Comparison of ENCODE assay signal across 12 mouse cellular contexts in the genomic region with DNA sequence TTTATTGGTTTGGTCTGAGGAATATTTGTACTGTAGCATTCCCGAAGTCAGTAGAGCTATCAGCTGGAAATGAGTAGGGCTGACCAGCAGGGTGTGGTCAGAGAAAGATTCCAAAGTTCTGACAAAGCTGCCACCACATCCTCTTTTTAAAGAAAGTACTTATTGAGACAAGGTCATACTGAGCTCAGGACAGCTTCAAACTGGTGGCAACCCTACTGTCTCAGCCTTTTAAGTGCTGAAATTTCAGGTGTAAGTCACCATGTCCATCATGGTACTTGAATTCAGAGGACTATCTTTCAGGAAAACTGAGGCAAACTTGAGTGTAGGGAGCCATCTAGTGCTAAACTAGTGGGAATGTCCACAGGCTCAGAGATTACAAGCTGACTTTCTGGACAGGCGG. TPM values are rescaled to one million over a fixed set of nuclear protein-coding genes. Genes with fewer than 3 reads are reported as not detected.
A peak's percentile ranks its signal among the peaks of the same experiment; 100 is the strongest.
DNase-seq lines count a peak whose midpoint lies in the region; ATAC-seq and TF ChIP-seq lines count a peak whose summit lies in the region.
"Had no signal": no experiment of that assay in that cellular context is flagged by ENCODE, and none has a peak within 500 bp of the region (broad histone marks: within the 10 kb centered on the region; RNA-seq: fewer than 3 reads in every experiment).

No protein-coding gene starts in this region.

- no peak overlapping the region for H3K27ac ChIP-seq in layer of hippocampus, adult 2 months
- H3K27ac ChIP-seq in hindbrain, embryonic 11.5 days (ENCODE audit: low read depth, low read length), result no peak overlapping the region
- H3K27ac ChIP-seq: hindbrain, embryonic 12.5 days; midbrain, embryonic 12.5 days had no signal

- no peak overlapping the region for H3K4me3 ChIP-seq in layer of hippocampus, adult 2 months
- H3K4me3 ChIP-seq in hindbrain, embryonic 11.5 days (ENCODE audit: low read depth, low read length), result no peak overlapping the region
- H3K4me3 ChIP-seq: erythroblast, embryonic 14.5 days; hindbrain, embryonic 12.5 days; midbrain, embryonic 12.5 days had no signal

- WGBS in hindbrain, embryonic 11.5 days, result 62% methylated on average over 2 of the region's 2 CpGs

- peak; percentile 8 for DNase-seq in CD4-positive, CD25-positive, alpha-beta regulatory T cell, adult 2 months (ENCODE audit: low read depth, low spot score)
- DNase-seq in layer of hippocampus, adult 2 months (ENCODE audit: low spot score in 2 of 2), result peak in 1 of 2 experiments; percentile 21
- DNase-seq in layer of hippocampus, adult 8-10 months (ENCODE audit: low spot score in 2 of 2), result no peak
- DNase-seq in ZHBTc4 (ENCODE audit: low read depth, low spot score), result peak; percentile 51
- peak; percentile 39 for DNase-seq in lung, postnatal 36 days
- no peak for DNase-seq in cerebellum, adult 18-20 months
- no peak for DNase-seq in hindbrain, embryonic 11.5 days (ENCODE audit: low spot score)
- DNase-seq: thymus, postnatal 25 days had no signal

- no peaks in the 10 kb centered on the region for H3K36me3 ChIP-seq in hindbrain, embryonic 11.5 days (ENCODE audit: control insufficient read depth, insufficient read depth, low read length)
- H3K36me3 ChIP-seq: hindbrain, embryonic 12.5 days; midbrain, embryonic 12.5 days had no signal

- ATAC-seq in CD4-positive, CD25-positive, alpha-beta regulatory T cell, adult 4 months, result no peak
- ATAC-seq in hindbrain, embryonic 11.5 days (ENCODE audit: low FRiP score), result no peak

- H3K27me3 ChIP-seq in hindbrain, embryonic 11.5 days (ENCODE audit: control insufficient read depth, insufficient read depth, low read length), result no peaks in the 10 kb centered on the region
- H3K27me3 ChIP-seq: hindbrain, embryonic 12.5 days; midbrain, embryonic 12.5 days had no signal

- peak; percentile 76 for TF ChIP-seq CTCF in layer of hippocampus, adult 2 months (conservative IDR thresholded peaks at IDR 0.05)

- H3K9me3 ChIP-seq in hindbrain, embryonic 11.5 days (ENCODE audit: control insufficient read depth, low read length), result no peaks in the 10 kb centered on the region
- H3K9me3 ChIP-seq: hindbrain, embryonic 12.5 days; midbrain, embryonic 12.5 days had no signal

- no peak overlapping the region for H3K9ac ChIP-seq in hindbrain, embryonic 11.5 days (ENCODE audit: low read depth, low read length)
- H3K9ac ChIP-seq: hindbrain, embryonic 12.5 days; midbrain, embryonic 12.5 days had no signal

- H3K4me2 ChIP-seq in hindbrain, embryonic 11.5 days (replicated peaks; ENCODE audit: low read depth, low read length), result no peak overlapping the region
- H3K4me2 ChIP-seq: hindbrain, embryonic 12.5 days; midbrain, embryonic 12.5 days had no signal

- H3K4me1 ChIP-seq in hindbrain, embryonic 11.5 days (replicated peaks; ENCODE audit: control insufficient read depth, insufficient read depth, low read length), result no peaks in the 10 kb centered on the region
- H3K4me1 ChIP-seq: hindbrain, embryonic 12.5 days; midbrain, embryonic 12.5 days had no signal

RNA-seq across cellular contexts. Expression of gene Ica1l, which starts 42.7 kb away (rescaled TPM):
- polyA plus RNA-seq in CD4-positive, CD25-positive, alpha-beta regulatory T cell, adult 4 months (2017; shearing (Covaris generic)), result 1 to 10 TPM; 1.0 to 2.0 TPM
- 10 to 100 TPM; 35.6 to 39.5 TPM for total RNA-seq in layer of hippocampus, adult 2 months (2021)
- total RNA-seq in layer of hippocampus, adult 8-10 months (2022), result 10 to 100 TPM; 34.3 to 38.9 (median 36.1) TPM
- 4.2 and 4.5 TPM in 2 replicates for polyA plus RNA-seq in hindbrain, embryonic 11.5 days (2014; fragmentation: Nextera tagmentation; extraction: Ambion mirVana)

Comparison
In these comparisons a context has a peak if more than half of its experiments do, and no peak if none do; other contexts are left out.
1. DNase-seq: peak in CD4-positive, CD25-positive, alpha-beta regulatory T cell, adult 2 months (single experiment), ZHBTc4 (single experiment) and lung, postnatal 36 days (single experiment); none in layer of hippocampus, adult 8-10 months (0 of 2), cerebellum, adult 18-20 months (0 of 2) and hindbrain, embryonic 11.5 days (single experiment).